Mouse (Mus musculus) liver, adult 10 weeks (tissue): Measurements from ENCODE around the gene Wnt6. TPM values are rescaled to one million over a fixed set of nuclear protein-coding genes. Genes with fewer than 3 reads are reported as not detected.

Experiments used
- polyA plus RNA-seq: library from polyadenylated mRNA; stranded (reverse); fragments of 350-450 nt; fragmentation: Illumina TruSeq; extraction: RNeasy Lipid Tissue Mini Kit (QIAGEN cat#74804); gene quantifications from one replicate; pipeline ENCODE4 v1.2.3, GENCODE M21; 2014; ENCODE audit warnings: low read depth, low replicate concordance

Wnt6 gene
- polyA plus RNA-seq, result not detected

DNA sequence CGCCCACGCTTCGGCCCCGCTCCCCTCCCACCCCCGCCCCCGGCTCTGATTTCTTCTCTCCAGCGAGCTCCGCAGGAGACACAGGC is at the start of gene Wnt6:
Wnt6 (plus strand) TSS at position 48 of the 86 bp plus-strand sequence.

DNA sequence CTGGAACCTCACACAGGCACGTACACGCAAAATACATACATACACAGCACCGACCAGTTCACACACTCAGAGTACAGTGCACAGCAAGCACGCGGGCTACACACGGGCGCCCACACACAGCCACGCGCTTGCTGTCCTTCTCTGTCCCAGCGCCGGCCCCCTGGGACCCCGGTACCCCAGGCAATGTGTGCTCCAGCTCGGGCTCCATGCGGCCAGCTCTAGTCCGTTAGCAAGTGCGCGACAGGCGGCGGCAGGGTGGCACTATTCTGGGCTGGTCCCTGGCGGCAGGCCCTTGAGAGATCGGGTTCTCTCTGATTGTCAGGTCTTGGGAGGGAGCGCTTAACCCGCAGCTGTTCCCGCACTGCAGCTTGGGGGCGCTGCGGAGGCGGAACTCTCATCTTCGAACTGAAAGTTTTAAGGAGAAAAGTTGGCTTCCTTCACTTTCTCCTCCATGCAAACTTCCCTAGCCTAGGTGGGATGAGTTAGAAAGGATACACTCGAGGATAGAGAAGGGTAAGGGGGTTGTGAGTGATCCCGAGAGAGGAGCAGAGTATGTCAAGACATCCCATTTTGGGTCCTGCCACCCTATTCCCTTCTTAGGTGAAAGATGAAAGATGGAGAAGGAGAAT is 22.9 kb upstream of the Wnt6 start, which contains the start of gene Prkag3:
Prkag3 (minus strand) TSS at position 579 of the 629 bp plus-strand sequence.

DNA sequence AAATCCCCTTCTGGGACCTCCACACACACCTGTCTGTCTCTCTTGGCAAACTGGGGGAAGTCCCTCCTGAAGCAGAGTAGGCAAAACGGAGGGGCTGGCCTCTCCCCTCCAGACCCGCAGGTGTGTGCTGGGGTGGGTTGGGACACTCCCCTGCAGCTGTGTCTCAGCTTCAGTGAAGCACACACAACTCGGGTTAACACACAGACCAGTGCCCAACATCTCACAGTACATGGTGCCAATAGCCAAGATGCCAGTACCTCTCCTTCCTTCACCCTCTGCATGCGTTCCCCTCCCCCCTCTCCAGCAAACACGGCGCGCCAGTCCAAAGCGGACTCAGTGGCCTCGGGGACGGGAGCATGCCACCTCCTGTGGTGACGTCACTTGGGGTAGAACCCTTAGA is 19.6 kb downstream of the Wnt6 start, which contains the start of gene Wnt10a:
Wnt10a (plus strand) TSS at position 268 of the 400 bp plus-strand sequence.

Other genes starting within 250 kb of the Wnt6 start
- gene Plcd4, start 229.0 kb upstream of the Wnt6 start, polyA plus RNA-seq, result not detected
- 4.4 TPM for gene Usp37, start 227.6 kb upstream of the Wnt6 start, polyA plus RNA-seq
- 0.74 TPM for gene Zfp142, start 183.6 kb upstream of the Wnt6 start, polyA plus RNA-seq
- gene Bcs1l, start 183.6 kb upstream of the Wnt6 start, polyA plus RNA-seq, result 7.1 TPM
- gene Rnf25, start 170.5 kb upstream of the Wnt6 start, polyA plus RNA-seq, result 7.2 TPM
- 0.24 TPM for gene Stk36, start 170.4 kb upstream of the Wnt6 start, polyA plus RNA-seq
- 11.1 TPM for gene Ttll4, start 110.1 kb upstream of the Wnt6 start, polyA plus RNA-seq
- gene Cyp27a1, start 58.3 kb upstream of the Wnt6 start, polyA plus RNA-seq, result 209 TPM
- gene Prkag3, start 22.7 kb upstream of the Wnt6 start, polyA plus RNA-seq, result not detected
- not detected for gene Wnt10a, start 19.6 kb downstream of the Wnt6 start, polyA plus RNA-seq
- not detected for gene Cdk5r2, start 83.0 kb downstream of the Wnt6 start, polyA plus RNA-seq
- gene Fev, start 113.5 kb downstream of the Wnt6 start, polyA plus RNA-seq, result not detected
- gene Cryba2, start 121.3 kb downstream of the Wnt6 start, polyA plus RNA-seq, result not detected
- gene Cfap65, start 163.7 kb downstream of the Wnt6 start, polyA plus RNA-seq, result not detected
- gene Ihh, start 179.8 kb downstream of the Wnt6 start, polyA plus RNA-seq, result not detected